Mouse (Mus musculus) v-Abl transformed pro-B cells (cell line): ENCODE data around the gene Tcf25.

ENCODE experiments used
- in situ Hi-C, 2 experiments: fragments of 400-800 bp; cut with MboI; formaldehyde crosslinking; loops; one replicate each; pipeline ENCODE4 v1.15.1; 2025; ENCODE audit not compliant: unreplicated experiment in 2 of 2

Tcf25 gene

DNA sequence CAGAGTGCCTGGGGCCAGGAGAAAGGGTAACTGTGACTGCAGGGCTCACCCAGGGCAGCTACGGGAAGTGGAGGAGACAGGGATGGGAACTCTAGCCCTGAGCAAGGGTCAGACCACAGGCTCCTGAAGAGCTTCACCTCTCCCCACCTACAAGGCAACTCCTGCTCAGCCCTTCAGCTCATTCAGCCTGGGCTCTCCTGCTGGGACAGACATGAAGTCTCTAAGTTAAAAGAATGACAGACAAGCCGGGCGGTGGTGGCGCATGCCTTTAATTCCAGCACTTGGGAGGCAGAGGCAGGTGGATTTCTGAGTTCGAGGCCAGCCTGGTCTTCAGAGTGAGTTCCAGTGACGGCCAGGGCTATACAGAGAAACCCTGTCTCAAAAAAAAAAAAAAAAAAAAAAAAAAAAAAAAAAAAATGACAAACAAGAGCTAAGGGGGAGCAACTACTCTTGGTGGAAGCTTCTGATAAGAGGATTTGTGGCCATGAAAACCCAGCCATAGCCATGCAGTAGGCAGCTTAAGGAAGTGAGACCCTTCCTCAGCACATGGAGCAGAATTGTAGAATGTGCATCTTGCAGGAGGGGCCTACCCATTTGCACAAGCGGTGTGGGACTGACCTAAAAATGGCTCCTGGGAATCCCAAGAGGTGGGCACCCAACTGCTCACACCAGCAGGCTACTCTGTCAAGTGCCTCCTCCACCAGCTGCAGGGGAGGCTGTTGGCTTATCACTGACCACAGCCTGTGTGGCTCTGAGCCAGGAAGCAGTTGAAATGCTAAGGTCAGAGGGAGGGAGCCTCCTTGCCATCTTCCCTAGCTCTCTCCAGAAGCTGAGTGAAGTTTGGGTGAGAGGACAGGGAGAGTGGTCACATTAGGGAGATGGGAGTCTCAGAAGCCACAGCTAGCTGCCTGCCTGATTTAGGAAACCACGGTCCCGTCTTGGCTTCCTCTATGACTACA is 35.3 kb downstream of the Tcf25 start:
- in situ Hi-C loops = no loop called here

DNA sequence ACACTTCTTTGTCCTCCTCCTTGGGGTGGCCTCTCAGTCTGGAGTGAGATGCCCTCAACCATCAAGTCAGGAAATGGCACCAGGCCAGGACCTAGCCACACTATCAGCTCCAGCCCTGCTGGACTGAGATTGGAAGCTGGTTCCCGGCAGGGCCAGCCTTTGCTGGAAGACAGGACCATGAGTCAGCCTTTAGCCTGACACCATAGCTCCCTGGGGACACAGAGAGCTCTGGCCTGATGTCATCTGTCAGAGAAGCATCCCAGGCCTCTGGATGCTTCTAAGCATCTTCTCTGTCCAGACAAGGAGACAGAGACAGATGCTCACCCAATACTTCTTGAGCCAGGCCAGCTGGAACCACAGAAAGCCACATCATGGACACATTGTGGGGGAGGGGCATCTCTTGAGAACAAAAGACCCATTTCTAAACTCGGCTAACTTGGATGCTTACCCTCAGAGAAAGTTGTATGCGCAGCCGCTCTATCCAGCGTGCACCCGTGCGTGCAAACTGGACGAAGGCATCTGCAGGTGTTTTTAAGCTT is 36.6 kb downstream of the Tcf25 start:
- in situ Hi-C loops = no loop called here

DNA sequence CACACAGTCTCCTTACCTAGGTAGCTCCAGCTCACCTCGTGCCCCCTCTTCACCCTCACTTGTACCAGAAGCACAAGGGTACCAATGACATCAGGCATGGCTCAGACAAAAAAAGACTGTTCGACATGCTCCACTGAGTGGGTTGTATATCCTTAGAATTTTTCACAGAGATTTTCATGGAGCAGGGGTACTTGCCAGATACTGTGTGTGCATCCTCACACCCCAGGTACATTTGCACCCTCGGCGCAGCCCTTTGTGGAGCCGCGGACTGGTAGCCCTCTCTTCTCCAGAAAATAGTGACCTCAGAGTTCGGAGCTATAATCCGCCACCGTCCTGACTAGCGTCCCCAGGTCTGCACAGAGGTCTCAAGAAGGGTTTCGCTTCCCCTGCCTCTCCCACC is 37.2 kb downstream of the Tcf25 start:
- in situ Hi-C loops = no loop called here

- in situ Hi-C loops = no loop called here
Observed at GRCm38 (mm10) chr8:123411246-123411645, 37.7 kb downstream of the Tcf25 start, which contains the start of gene Tubb3. TSS of gene Tubb3 (plus strand) at chr8:123411424.

DNA sequence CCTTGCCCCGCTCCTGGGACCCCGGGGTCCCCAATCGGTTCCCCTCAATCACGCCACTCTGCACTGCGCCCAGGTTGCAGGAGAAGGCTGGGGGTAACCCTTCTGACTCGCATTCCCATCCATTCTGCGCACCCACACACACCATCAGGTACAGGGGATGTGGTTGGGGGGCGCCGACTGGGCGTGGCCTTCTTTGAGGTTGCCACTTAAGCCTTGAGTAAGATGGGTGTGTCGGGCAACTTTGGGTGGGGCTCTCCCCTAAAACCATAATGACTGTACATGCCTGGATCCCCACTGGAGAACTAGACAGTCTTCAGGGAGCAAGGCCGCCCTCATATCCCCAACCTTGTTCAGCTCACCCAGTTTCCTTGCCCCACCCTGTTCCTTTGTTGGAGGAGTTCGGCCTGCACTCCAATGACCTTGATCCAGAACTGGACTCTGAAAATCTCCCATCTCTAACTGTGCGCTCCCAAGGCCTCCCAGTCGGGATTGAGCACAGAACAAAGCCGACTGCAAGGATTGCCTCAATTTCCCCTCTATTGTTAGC is 38.3 kb downstream of the Tcf25 start:
- in situ Hi-C loops = no loop called here

- in situ Hi-C loops = no loop called here
Observed at GRCm38 (mm10) chr8:123412560-123413170, 39.1 kb downstream of the Tcf25 start.

GRCm38 (mm10) chr8:123414255-123414654 is 40.7 kb downstream of the Tcf25 start:
- in situ Hi-C loops = no loop called here

DNA sequence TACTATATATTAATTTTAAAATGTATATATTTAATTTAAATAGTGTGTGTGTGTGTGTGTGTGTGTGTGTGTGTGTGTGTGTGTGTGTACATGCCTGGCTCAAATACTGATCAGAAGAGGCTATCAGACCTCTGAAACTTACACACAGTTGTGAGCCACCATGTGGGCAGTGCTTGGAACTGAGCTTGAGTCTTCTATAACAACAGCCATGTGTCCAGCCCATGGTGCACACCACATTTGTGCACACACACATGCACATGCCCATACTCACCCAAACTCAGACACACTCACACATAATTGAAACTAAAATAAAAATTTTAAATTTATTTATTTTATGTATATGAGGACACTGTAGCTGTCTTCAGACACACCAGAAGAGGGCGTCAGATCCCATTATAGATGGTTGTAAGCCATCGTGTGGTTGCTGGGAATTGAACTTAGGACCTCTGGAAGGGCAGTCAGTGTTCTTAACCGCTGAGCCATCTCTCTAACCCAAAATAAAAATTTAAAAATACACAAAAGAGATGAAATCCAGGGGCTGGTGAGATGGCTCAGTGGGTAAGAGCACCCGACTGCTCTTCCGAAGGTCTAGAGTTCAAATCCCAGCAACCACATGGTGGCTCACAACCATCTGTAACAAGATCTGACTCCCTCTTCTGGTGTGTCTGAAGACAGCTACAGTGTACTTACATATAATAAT is 41.6 kb downstream of the Tcf25 start:
- in situ Hi-C loops = loop anchor here (5.0 kb wide), 1 partner anchor 33 kb away; no protein-coding TSS in a partner anchor

DNA sequence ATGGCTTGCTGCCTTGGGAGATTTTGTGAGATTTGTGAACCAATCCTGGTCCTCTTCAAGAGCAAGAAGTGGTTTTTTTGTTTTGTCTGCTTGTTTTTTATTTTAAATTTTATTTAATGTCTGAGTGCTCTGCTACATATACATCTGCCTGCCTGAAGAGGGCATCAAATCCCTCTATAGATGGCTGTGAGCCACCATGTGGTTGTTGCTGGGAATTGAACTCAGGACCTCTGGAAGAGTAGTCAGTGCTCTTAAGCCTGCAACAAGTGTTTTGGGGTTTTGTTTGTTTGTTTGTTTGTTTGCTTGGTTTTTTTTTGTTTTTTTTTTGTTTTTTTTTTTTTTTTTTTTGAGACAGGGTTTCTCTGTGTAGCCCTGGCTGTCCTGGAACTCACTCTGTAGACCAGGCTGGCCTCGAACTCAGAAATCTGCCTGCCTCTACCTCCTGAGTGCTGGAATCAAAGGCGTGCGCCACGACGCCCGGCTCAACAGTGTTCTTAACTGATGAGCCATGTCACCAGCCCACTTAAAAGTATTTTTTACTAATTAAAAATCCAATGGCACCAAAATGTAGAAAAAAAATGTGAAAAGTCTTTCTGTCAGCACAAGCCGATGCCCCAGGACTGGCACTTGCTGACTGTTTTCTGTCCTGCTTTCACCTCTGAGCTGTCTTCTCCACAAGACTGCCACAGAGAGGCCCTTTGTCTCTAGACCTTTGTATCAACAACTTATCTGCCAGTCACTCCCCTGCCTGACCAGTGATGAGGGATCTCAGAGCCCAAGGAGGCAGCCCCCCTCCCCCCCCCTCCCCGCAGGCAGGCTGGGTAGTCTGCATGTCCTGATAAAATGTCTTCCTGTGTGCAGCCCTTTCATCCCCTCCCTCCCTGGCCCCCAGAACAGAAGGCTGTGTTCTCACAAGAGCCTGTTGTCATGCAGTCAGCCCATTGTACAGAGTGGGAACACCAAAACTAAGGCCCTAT is 42.7 kb downstream of the Tcf25 start:
- in situ Hi-C loops = loop anchor here (5.0 kb wide), 1 partner anchor 34 kb away; no protein-coding TSS in a partner anchor

DNA sequence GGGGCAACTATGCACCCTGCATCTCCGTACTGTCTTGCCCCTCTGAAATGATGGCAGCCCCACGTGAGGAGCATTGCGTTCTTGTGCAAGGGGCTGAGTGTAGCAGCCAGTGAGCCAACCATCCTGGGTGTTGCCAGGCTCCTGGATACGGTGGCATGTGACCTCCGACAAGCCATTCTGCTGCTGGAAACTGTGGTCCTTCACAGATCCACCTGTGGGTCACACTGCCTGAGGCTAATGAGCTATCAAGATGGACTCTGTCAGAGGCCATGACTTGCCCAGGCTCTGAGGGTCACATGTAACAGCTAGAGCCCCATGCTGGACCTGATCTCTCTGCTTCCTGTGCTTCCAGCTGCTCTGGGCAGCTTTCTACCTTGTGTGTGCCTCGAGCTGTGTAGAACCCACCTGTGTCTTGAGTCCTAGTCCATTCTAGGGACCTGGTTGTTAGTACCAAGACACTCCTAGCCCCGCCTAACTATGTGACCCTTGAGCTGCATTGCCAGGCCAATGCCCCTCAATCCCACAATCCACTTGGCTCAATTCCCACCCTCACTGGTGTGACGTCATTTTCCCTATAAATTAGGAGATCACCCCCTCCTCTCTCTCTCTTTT is 43.5 kb downstream of the Tcf25 start:
- in situ Hi-C loops = loop anchor here (5.0 kb wide), 1 partner anchor 35 kb away; no protein-coding TSS in a partner anchor

- in situ Hi-C loops = loop anchor here (5.0 to 10.0 kb wide), 2 partner anchors 37 to 55 kb away; no protein-coding TSS in a partner anchor
Observed at GRCm38 (mm10) chr8:123419711-123420110, 46.2 kb downstream of the Tcf25 start.

GRCm38 (mm10) chr8:123420525-123421281 is 47.1 kb downstream of the Tcf25 start:
- in situ Hi-C loops = loop anchor here in 1 of 2 experiments (10.0 kb wide), 1 partner anchor 56 kb away; no protein-coding TSS in a partner anchor

GRCm38 (mm10) chr8:123421325-123421724 is 47.8 kb downstream of the Tcf25 start:
- in situ Hi-C loops = loop anchor here in 1 of 2 experiments (10.0 kb wide), 1 partner anchor 57 kb away; no protein-coding TSS in a partner anchor

GRCm38 (mm10) chr8:123422056-123422780 is 48.7 kb downstream of the Tcf25 start:
- in situ Hi-C loops = loop anchor here in 1 of 2 experiments (10.0 kb wide), 1 partner anchor 57 kb away; no protein-coding TSS in a partner anchor

GRCm38 (mm10) chr8:123422781-123423159 is 49.2 kb downstream of the Tcf25 start:
- in situ Hi-C loops = loop anchor here in 1 of 2 experiments (10.0 kb wide), 1 partner anchor 58 kb away; no protein-coding TSS in a partner anchor

- in situ Hi-C loops = loop anchor here in 1 of 2 experiments (10.0 kb wide), 1 partner anchor 59 kb away; no protein-coding TSS in a partner anchor
Observed at GRCm38 (mm10) chr8:123423441-123423840, 49.9 kb downstream of the Tcf25 start, which contains the start of gene Def8. TSS of gene Def8 (plus strand) at chr8:123423527.
